Mouse (Mus musculus): ENCODE results near the gene 1110012L19Rik.
"Not testable (repeated sequence)": the region's sequence is repeated elsewhere in the genome, so short reads cannot be mapped to it uniquely, and the experiment has no call there.

DNA sequence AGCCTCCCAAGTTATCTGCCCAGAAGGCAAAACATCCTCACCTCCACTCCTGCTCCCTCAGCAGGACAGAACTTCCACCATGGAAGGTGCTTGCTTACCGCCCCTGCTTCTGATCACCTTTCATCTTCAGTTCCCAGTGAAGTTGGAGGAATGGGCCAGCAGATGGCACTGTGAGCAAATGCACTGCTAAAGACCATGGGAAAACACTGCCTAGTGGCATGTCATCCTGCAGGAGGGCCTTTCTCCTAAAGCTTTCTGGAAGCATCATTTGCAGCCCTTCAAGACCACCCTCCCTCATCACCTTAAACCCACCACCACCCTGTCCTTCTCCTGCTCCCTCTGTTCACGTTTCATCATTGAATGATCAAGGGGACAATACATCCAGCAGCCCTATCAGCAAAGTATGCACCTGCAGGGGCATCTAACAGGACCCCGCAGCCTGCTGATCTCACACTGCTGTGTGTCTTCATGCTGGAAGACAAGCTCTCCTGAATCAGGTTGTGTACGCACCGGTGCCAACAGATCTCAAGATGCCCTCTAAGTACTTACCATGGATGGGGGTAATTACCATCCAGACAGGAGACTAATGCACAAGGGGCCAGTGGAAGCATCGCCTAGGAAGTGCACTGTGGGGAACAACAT is 11.1 kb upstream of the 1110012L19Rik start:
- TF ChIP-seq CTCF (IDR thresholded peaks at IDR 0.05; ENCODE audit: borderline replicate concordance, control insufficient read depth, extremely low read depth, insufficient read depth, low read length, poor library complexity); POLR2A (IDR thresholded peaks at IDR 0.05; ENCODE audit: control insufficient read depth, extremely low read depth, insufficient read depth, low read length, poor library complexity): not testable (repeated sequence)
